Mouse (Mus musculus) bone marrow macrophage, adult 2 months (primary cell): ENCODE results near the gene Slc28a2. TPM values are rescaled to one million over a fixed set of nuclear protein-coding genes. Genes with fewer than 3 reads are reported as not detected.
A peak's percentile ranks its signal among the peaks of the same experiment; 100 is the strongest.
"Not testable (repeated sequence)": the region's sequence is repeated elsewhere in the genome, so short reads cannot be mapped to it uniquely, and the experiment has no call there.

ENCODE experiments used
- H3K27ac ChIP-seq: 2 replicates; pipeline ENCODE4 v1.5.1; 2012; ENCODE audit warnings: low read depth, low read length; ENCODE audit not compliant: insufficient read depth
- H3K4me1 ChIP-seq: 2 replicates; pipeline ENCODE4 v1.6.1; 2012; ENCODE audit warnings: low read length; ENCODE audit not compliant: control insufficient read depth, insufficient read depth
- H3K4me3 ChIP-seq: 2 replicates; pipeline ENCODE4 v1.5.1; 2012; ENCODE audit warnings: mild to moderate bottlenecking, low read length, moderate library complexity; ENCODE audit not compliant: insufficient read depth
- CTCF ChIP-seq: IDR thresholded peaks from 2 replicates; pipeline ENCODE4 v1.5.1; 2012; ENCODE audit warnings: low read depth, mild to moderate bottlenecking, low read length, moderate library complexity
- POLR2A ChIP-seq: IDR thresholded peaks from 2 replicates; pipeline ENCODE4 v1.6.1; 2012; ENCODE audit warnings: mild to moderate bottlenecking, low read depth, low read length, borderline replicate concordance
- polyA plus RNA-seq: library from polyadenylated mRNA; stranded (reverse); fragments of >200 nt; gene quantifications from 2 replicates; pipeline ENCODE4 v1.2.4, GENCODE M21; 2012; ENCODE audit not compliant: missing spikeins, insufficient read depth, insufficient read length

Slc28a2 gene
- polyA plus RNA-seq: 22.4 and 29.6 TPM in 2 replicates

DNA sequence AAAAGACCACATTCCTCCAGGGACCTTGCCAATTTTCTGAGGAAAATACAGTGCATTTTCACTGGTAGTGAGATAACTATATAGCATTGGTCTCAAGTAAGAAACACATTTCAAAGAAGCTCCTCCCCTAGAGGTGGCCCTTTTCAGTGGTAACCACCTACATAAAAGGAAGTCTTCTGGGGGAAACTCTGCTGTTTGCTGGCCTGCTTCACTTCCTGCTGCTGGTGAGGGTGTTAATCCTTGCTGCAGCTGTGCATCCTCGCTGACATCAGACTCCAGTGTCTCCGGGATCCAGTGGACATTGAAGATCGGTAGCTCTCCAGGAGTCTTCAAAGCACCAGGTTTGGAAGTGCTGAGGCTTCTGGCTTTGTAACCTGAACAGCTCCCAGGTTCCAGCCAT lies at the start of gene Slc28a2:
Slc28a2 (plus strand) TSS at position 278 of the 400 bp plus-strand sequence.
- H3K27ac ChIP-seq, H3K4me1 ChIP-seq: not testable (repeated sequence)
- peak within 1 kb of the TSS; percentile 33 for H3K4me3 ChIP-seq

DNA sequence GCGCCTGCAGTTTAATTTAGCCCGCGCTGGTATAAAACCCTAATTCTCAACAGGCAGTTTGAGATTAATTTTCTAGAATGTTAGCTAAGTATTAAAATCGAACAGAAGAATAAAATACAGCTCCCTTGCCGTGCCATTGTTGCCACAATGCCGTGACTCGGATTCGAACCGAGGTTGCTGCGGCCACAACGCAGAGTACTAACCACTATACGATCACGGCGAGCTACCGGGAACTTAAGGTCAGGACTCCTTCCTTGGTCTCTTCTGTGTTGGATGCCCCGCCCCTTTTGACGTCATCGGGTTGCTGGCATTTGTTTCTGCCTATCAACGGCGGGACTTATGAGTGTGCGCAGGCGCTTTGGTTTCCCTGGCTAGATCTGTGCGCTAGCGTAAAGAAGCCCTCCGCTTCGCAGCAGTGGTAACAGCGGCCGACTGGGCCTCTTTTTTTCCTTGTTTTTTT lies 49.0 kb upstream of the Slc28a2 start:
- peak overlapping the region; percentile 78; the same call in 1 of the 2 replicates for H3K4me3 ChIP-seq
- TF ChIP-seq POLR2A: no peak
- no peak for TF ChIP-seq CTCF
- H3K4me1 ChIP-seq: peaks cover 3% of the 10 kb centered on the region
- peak overlapping the region; percentile 62 for H3K27ac ChIP-seq

DNA sequence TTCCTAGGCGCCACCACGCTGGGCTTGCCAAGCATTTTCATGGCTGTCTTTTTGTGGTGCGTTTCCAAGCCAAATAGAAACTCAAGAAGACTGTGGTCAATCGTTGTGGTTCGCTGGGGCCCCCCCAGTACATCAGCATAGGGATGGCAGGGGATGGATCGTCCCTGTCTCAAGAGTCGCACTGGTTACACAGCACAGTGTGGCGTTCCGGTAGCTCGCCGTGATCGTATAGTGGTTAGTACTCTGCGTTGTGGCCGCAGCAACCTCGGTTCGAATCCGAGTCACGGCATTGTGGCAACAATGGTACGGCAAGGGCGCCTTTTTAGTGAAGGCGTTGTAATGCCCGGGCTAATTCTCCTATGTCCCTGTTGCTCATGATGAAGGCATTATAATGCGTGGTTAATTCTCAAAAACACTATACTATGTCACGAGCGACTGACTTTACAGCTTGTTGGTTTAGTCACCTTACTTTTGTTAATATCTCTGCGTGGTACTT lies 48.5 kb upstream of the Slc28a2 start:
- peak overlapping the region; percentile 62 for H3K27ac ChIP-seq
- H3K4me1 ChIP-seq: peaks cover 3% of the 10 kb centered on the region
- peak overlapping the region; percentile 78 for H3K4me3 ChIP-seq
- TF ChIP-seq CTCF (no peak), POLR2A (no peak)

DNA sequence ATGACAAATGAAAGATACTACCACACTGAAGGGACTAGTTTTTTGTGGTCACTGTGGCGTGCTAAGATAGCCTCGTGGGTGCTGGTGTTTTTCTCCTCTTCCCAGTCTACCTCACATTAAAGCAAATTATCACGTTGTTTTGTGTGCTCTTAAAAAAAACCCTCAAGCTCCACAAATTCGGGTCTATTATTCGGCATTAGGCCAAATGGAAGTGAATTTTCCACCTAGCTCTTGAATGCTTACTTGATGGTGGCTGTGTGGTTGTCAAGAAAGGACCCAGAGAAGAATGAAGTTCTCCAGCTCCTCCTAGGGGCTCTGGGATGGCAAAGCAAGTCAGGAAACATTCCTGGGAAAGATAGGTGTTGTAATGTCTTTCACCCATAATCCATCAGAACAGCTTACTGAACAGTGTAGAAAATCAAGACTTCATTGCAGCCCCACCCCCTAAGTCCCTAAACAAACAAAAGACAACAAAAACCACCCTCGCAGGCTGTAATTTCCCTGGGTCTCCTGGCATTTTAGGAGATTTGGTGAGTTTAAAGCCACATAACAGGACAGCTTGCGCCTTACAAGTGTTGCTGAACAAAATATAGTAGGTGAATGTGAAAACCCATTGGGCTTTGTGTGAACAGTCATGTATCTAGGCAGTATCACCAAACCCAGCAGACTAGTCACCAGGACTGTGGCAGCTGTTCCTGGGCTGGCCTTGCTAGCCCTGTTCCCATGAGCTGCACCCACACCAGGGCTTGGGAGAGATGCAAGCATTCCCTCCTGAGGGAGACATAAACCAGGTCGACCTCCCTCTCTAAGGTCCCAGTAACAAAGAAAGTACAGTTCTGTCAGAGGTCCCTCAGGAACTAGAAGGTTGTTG lies 47.6 kb upstream of the Slc28a2 start:
- no peak for TF ChIP-seq POLR2A
- TF ChIP-seq CTCF: no peak
- peak overlapping the region; percentile 39 for H3K4me3 ChIP-seq
- H3K4me1 ChIP-seq: peaks cover 3% of the 10 kb centered on the region
- H3K27ac ChIP-seq: no peak overlapping the region

DNA sequence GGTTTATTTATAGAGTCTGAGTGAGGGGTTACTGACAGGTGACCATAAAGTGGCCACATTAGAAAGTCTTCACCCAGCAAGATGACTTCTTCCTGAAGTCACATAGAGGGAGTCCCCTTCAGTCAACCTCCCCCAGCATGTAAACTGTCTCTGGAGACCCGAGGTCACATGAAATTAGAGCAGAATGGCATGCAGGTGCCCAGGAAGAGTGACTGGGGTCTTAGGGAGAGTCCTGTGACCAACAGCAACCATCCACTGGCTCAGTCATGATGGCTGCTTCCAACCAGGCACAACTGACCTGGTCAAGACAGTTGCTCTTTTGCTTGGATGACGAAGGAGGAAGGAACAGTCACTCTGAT lies 47.0 kb upstream of the Slc28a2 start:
- Histone ChIP-seq H3K4me1 (peaks cover 3% of the 10 kb centered on the region), H3K27ac (no peak overlapping the region), H3K4me3 (no peak overlapping the region)
- TF ChIP-seq CTCF: no peak
- no peak for TF ChIP-seq POLR2A

DNA sequence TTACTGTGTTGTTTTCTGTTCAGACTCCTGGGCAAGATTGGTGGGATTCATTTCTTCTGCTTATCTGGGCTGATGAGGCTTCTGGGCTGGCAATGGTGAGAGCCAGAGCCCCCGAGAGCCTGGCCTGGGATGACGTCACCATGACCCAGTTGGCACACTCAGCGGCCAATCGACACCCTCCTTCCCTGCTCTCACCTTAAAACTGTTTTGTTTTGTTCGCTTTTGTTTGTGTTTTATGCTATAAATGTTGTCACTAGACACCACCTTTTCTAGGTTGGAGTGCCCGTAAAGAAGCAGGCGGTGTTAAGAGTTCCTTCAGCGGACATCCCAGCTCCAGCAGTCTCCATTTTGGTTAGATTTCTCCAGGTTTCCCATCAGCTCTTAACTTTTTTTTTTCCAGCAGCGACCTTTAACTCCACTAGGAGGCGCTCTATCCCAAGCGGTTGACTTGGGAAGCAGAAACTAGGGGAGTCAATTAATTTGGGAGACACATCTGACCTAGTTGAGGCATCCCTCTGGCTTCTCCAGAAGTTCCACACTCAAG lies 45.4 kb upstream of the Slc28a2 start:
- Histone ChIP-seq H3K27ac (no peak overlapping the region), H3K4me3 (peak overlapping the region; percentile 52), H3K4me1 (peaks cover 3% of the 10 kb centered on the region)
- TF ChIP-seq CTCF: peak; percentile 36; the same call in 1 of the 2 replicates
- TF ChIP-seq POLR2A: no peak

DNA sequence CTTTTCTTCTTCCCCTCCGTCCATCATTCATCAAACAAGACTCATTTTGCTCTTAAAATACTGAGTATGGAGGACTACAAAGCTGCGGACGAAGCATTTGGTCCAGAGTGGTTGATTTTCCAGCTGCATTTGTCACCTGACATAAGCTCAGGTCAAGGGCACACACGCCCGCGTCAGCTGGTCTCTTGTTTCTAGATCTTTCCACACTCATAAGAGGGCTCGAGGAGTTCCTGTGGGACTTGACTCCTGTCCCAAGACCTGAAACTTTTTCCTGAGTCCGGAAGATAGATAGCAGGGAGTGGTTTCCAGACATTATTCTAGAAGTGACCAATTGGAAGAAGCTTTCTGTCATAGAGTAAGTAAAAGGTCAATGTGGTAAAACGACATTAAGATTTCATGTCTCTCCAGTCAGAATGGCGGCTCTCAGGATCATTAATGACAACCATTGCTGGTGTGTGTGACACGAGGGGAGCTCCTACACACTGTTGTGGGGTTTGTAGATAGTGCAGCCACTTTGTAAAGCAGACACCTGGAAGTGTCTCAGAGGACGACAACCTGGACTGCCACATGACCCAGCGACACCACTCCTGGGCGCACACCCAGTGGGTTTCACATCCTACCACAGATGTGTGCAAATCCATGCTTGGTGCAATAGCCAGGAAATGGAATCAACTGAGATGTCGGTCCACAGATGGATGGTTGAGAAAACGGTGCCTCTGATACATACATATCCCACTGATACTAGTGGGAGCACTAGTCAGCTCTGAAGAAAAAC lies 44.8 kb upstream of the Slc28a2 start:
- H3K4me1 ChIP-seq: peaks cover 3% of the 10 kb centered on the region
- no peak overlapping the region for H3K4me3 ChIP-seq
- H3K27ac ChIP-seq: no peak overlapping the region
- TF ChIP-seq POLR2A (no peak), CTCF (no peak)

DNA sequence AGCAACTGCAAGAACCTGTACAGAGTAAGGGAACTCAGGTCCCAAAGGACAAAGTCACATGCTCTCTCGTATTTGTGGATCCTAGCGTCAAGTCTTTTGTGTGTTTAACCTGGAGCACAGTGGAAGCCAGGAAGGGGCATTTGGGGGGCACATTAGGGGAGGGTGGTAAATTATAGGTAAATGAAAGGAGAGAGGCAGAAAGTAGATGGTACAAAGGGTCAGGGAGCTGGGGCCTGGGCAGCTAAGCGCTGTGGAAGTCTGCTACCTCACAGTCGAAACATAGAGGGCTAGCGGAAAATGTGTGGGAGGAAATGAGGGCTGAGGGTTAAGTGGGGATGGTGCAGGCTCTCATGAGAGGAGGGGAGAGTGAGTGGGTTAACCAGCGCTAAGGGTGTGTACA lies 44.2 kb upstream of the Slc28a2 start:
- no peak for TF ChIP-seq POLR2A
- no peak for TF ChIP-seq CTCF
- Histone ChIP-seq H3K27ac (no peak overlapping the region), H3K4me3 (no peak overlapping the region), H3K4me1 (peaks cover 3% of the 10 kb centered on the region)

DNA sequence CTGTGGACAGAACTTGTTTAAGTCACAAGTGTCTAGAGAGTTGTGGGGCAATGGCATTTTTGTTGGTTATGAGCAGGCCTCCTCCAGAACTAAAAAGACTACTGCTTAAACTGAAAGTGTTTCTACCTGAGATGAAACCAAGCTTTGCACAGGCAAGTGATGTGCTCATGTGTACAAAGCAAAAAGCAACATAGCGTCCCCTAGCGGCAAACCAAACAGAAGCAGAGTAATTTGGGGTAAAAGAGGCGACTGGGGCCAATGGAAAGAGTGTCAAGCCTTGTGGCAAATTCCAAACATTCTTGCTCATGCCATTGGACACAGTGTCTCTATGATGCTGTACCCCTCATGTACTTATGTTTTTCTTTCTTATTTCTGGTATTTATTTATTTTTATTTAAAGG lies 41.2 kb upstream of the Slc28a2 start:
- no peak for TF ChIP-seq CTCF
- TF ChIP-seq POLR2A: no peak
- Histone ChIP-seq H3K27ac (no peak overlapping the region), H3K4me3 (no peak overlapping the region)

DNA sequence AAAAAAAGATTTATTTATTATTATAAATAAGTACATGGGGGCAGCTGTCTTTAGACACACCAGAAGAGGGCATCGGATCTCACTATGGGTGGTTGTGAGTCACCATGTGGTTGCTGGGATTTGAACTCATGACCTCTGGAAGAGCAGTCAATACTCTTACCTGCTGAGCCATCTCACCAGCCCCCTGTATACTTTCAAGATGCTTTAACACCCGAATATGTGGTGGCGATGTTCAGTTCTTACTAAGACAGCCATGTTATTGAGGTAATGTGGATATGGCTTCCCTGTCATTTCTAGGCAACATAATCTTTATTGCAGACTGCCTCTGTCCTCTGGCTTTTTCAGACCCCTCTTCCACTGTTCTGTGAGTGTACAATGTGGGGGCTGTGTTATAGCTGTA lies 39.1 kb upstream of the Slc28a2 start:
- H3K27ac ChIP-seq, H3K4me3 ChIP-seq, H3K4me1 ChIP-seq: not testable (repeated sequence)

More for the DNA sequence above, 41.2 kb upstream of the Slc28a2 start:
- H3K4me1 ChIP-seq: no peaks in the 10 kb centered on the region
